Mouse (Mus musculus) limb, embryonic 13.5 days (tissue): ENCODE measurements around the gene Lypd4. TPM values are rescaled to one million over a fixed set of nuclear protein-coding genes. Genes with fewer than 3 reads are reported as not detected.

Source experiments
- ATAC-seq: fragments of 200-750 bp; cut with Nextera tagmentation; 2 replicates; pipeline ENCODE4 v1.8.0; 2017; ENCODE audit warnings: low read depth, moderate number of reproducible peaks, moderate TSS enrichment; ENCODE audit not compliant: low FRiP score
- H3K27ac ChIP-seq: fragments of 300-500 bp; sonication (generic); 2 replicates; pipeline ENCODE4 v1.5.1; 2015; ENCODE audit warnings: inconsistent platforms, mild to moderate bottlenecking, moderate library complexity
- H3K27me3 ChIP-seq: fragments of 300-500 bp; sonication (generic); 2 replicates; pipeline ENCODE4 v1.6.1; 2015; ENCODE audit warnings: mild to moderate bottlenecking, inconsistent platforms
- H3K36me3 ChIP-seq: fragments of 300-500 bp; sonication (generic); 2 replicates; pipeline ENCODE4 v1.6.1; 2015; ENCODE audit warnings: inconsistent platforms, mild to moderate bottlenecking, moderate library complexity
- H3K4me1 ChIP-seq: fragments of 300-500 bp; sonication (generic); 2 replicates; pipeline ENCODE4 v1.6.1; 2015; ENCODE audit warnings: inconsistent platforms
- H3K4me2 ChIP-seq: fragments of 300-500 bp; sonication (generic); replicated peaks from 2 replicates; pipeline ENCODE4 v1.6.1; 2015; ENCODE audit warnings: inconsistent platforms, mild to moderate bottlenecking, moderate library complexity
- H3K4me3 ChIP-seq: fragments of 300-500 bp; sonication (generic); 2 replicates; pipeline ENCODE4 v1.5.1; 2015; ENCODE audit warnings: moderate library complexity, mild to moderate bottlenecking, inconsistent platforms
- H3K9ac ChIP-seq: fragments of 300-500 bp; sonication (generic); 2 replicates; pipeline ENCODE4 v1.6.1; 2015; ENCODE audit warnings: mild to moderate bottlenecking, inconsistent platforms
- H3K9me3 ChIP-seq: fragments of 300-500 bp; sonication (generic); 2 replicates; pipeline ENCODE4 v1.6.1; 2016; ENCODE audit warnings: inconsistent platforms
- WGBS: fragments of 180-500 bp; shearing (Covaris S2); methylation state at CpG from one replicate; pipeline ENCODE4 v1.1.7; 2015; 5-methylcytosine and 5-hydroxymethylcytosine counted together
- polyA plus RNA-seq: library from polyadenylated mRNA; unstranded; fragments of >200 nt; fragmentation: Nextera tagmentation; extraction: Ambion mirVana; gene quantifications from 2 replicates; pipeline ENCODE4 v1.2.1, GENCODE M21; 2015

Gene Lypd4
- not detected in 2 replicates for polyA plus RNA-seq

GRCm38 (mm10) chr7:24869532-24870165 is at the start of gene Lypd4, which contains the start of gene Dmrtc2:
TSS of gene Lypd4 (minus strand) at chr7:24869941.
TSS of gene Dmrtc2 (plus strand) at chr7:24870057.
- no peak within 1 kb of the TSS for H3K27ac ChIP-seq
- no peak for ATAC-seq
- no peak within 1 kb of the TSS for H3K9ac ChIP-seq
- no peak within 1 kb of the TSS for H3K4me2 ChIP-seq
- H3K4me1 ChIP-seq, result no peaks in the 10 kb centered on the region
- no peaks in the 10 kb centered on the region for H3K36me3 ChIP-seq
- WGBS, result 53% methylated on average over 41 of the region's 41 CpGs
- H3K4me3 ChIP-seq, result no peak within 1 kb of the TSS
- H3K9me3 ChIP-seq, result peaks cover 6% of the 10 kb centered on the region; the same call in 1 of the 2 replicates
- H3K27me3 ChIP-seq, result peaks cover 22% of the 10 kb centered on the region

GRCm38 (mm10) chr7:24918763-24919323 is 49.1 kb upstream of the Lypd4 start:
- no peak for ATAC-seq

GRCm38 (mm10) chr7:24912480-24912879 is 42.7 kb upstream of the Lypd4 start:
- Histone ChIP-seq H3K27me3 (no peaks in the 10 kb centered on the region), H3K27ac (no peak overlapping the region), H3K36me3 (peaks cover 64% of the 10 kb centered on the region), H3K4me3 (no peak overlapping the region), H3K4me2 (no peak overlapping the region), H3K9ac (no peak overlapping the region), H3K9me3 (no peaks in the 10 kb centered on the region), H3K4me1 (peaks cover 11% of the 10 kb centered on the region)
- ATAC-seq, result no peak
- 93% methylated on average over 14 of the region's 14 CpGs for WGBS

More at GRCm38 (mm10) chr7:24918763-24919323, 49.1 kb upstream of the Lypd4 start:
- no peak overlapping the region for H3K27ac ChIP-seq
- H3K4me2 ChIP-seq, result no peak overlapping the region
- no peak overlapping the region for H3K9ac ChIP-seq
- H3K9me3 ChIP-seq, result no peaks in the 10 kb centered on the region
- WGBS, result 92% methylated on average over 20 of the region's 20 CpGs
- H3K4me1 ChIP-seq, result no peaks in the 10 kb centered on the region
- H3K36me3 ChIP-seq, result peaks cover 72% of the 10 kb centered on the region
- H3K27me3 ChIP-seq, result no peaks in the 10 kb centered on the region
- H3K4me3 ChIP-seq, result no peak overlapping the region

GRCm38 (mm10) chr7:24907211-24907748 is 37.5 kb upstream of the Lypd4 start:
- H3K9ac ChIP-seq, result peak overlapping the region; percentile 57
- H3K36me3 ChIP-seq, result peaks cover 40% of the 10 kb centered on the region
- peak overlapping the region; percentile 90 for H3K4me2 ChIP-seq
- ATAC-seq, result peak; percentile 10; the same call in 1 of the 2 replicates
- peak overlapping the region; percentile 86 for H3K27ac ChIP-seq
- H3K27me3 ChIP-seq, result no peaks in the 10 kb centered on the region
- peaks cover 49% of the 10 kb centered on the region for H3K4me1 ChIP-seq
- peak overlapping the region; percentile 32 for H3K4me3 ChIP-seq
- 13% methylated on average over 13 of the region's 13 CpGs for WGBS
- H3K9me3 ChIP-seq, result no peaks in the 10 kb centered on the region

DNA sequence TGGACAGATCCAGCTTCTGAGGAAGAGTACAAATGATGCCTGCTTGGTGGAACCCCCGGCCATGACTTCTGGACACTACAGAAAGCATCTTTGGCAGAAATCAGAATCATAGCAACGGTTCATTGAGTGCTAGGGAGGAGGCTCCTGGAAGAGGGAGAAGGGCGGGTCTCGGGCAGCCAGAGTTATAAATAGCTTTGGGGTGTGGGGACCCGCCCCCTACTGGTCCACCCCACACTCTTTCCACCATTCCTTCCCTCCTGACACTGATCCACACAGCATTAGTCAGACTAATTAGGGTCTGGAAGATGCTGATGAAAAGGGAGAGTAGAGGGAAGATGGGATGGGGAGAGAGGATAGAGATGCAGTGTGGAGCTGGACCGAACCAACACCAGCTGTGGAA is 36.8 kb upstream of the Lypd4 start:
- H3K4me3 ChIP-seq, result peak overlapping the region; percentile 32

DNA sequence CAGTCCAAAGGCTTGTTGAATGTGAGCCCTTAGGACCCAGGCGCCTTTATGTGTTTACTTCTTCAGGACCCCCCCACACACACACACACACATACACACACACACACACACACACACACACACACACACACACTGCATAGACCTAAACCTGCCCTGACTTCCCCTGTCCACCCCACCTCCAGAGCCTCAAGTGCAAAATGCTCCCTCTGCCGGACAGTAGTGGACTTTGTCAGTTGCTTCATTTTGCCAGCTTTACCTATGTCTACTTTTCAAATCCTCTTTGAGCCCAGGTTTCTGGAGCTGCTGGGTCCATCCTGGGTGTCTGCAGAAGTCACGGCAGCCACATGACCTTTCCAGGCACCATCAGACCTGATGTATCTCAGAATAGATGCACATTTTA is 35.2 kb upstream of the Lypd4 start:
- Histone ChIP-seq H3K4me3 (peak overlapping the region; percentile 81), H3K27me3 (no peaks in the 10 kb centered on the region), H3K9ac (peak overlapping the region; percentile 79), H3K4me2 (peak overlapping the region; percentile 90), H3K9me3 (no peaks in the 10 kb centered on the region), H3K36me3 (peaks cover 20% of the 10 kb centered on the region), H3K27ac (peak overlapping the region; percentile 83; the same call in 1 of the 2 replicates), H3K4me1 (peaks cover 54% of the 10 kb centered on the region)
- no peak for ATAC-seq
- WGBS, result 23% methylated on average over 3 of the region's 3 CpGs

More for the DNA sequence above, 36.8 kb upstream of the Lypd4 start:
- Histone ChIP-seq H3K9me3 (no peaks in the 10 kb centered on the region), H3K27ac (peak overlapping the region; percentile 86), H3K36me3 (peaks cover 32% of the 10 kb centered on the region), H3K9ac (peak overlapping the region; percentile 57), H3K4me2 (peak overlapping the region; percentile 90), H3K4me1 (peaks cover 54% of the 10 kb centered on the region), H3K27me3 (no peaks in the 10 kb centered on the region)
- 23% methylated on average over 6 of the region's 6 CpGs for WGBS
- no peak for ATAC-seq

- under 1% methylated on average over 30 of the region's 30 CpGs for WGBS
- H3K9me3 ChIP-seq, result no peaks in the 10 kb centered on the region
- H3K4me2 ChIP-seq, result peak overlapping the region; percentile 90
- H3K36me3 ChIP-seq, result peaks cover 11% of the 10 kb centered on the region
- peak overlapping the region; percentile 79 for H3K9ac ChIP-seq
- no peaks in the 10 kb centered on the region for H3K27me3 ChIP-seq
- ATAC-seq, result peak; percentile 96
- H3K4me1 ChIP-seq, result peaks cover 54% of the 10 kb centered on the region
- H3K27ac ChIP-seq, result peak overlapping the region; percentile 83
- peak overlapping the region; percentile 81 for H3K4me3 ChIP-seq
Observed at GRCm38 (mm10) chr7:24904070-24904483, 34.3 kb upstream of the Lypd4 start.

GRCm38 (mm10) chr7:24903444-24903825 is 33.7 kb upstream of the Lypd4 start:
- ATAC-seq, result no peak
- Histone ChIP-seq H3K4me2 (peak overlapping the region; percentile 90), H3K4me3 (peak overlapping the region; percentile 81), H3K9ac (peak overlapping the region; percentile 85), H3K4me1 (peaks cover 53% of the 10 kb centered on the region), H3K36me3 (peaks cover 5% of the 10 kb centered on the region), H3K27ac (0 out of 2 replicates have a peak overlapping the region, but pooled peaks have one; percentile 52), H3K27me3 (no peaks in the 10 kb centered on the region), H3K9me3 (no peaks in the 10 kb centered on the region)
- 38% methylated on average over 10 of the region's 10 CpGs for WGBS

GRCm38 (mm10) chr7:24902630-24903443 is 33.1 kb upstream of the Lypd4 start, which contains the start of gene Arhgef1:
TSS of gene Arhgef1 (plus strand) at chr7:24902912.
- WGBS, result 8% methylated on average over 46 of the region's 68 CpGs
- peak within 1 kb of the TSS; percentile 81 for H3K4me3 ChIP-seq
- H3K9ac ChIP-seq, result peak within 1 kb of the TSS; percentile 85
- H3K4me2 ChIP-seq, result peak within 1 kb of the TSS; percentile 90
- ATAC-seq, result no peak
- peaks cover 47% of the 10 kb centered on the region for H3K4me1 ChIP-seq
- H3K9me3 ChIP-seq, result no peaks in the 10 kb centered on the region
- no peaks in the 10 kb centered on the region for H3K27me3 ChIP-seq
- H3K36me3 ChIP-seq, result no peaks in the 10 kb centered on the region; the same call in 1 of the 2 replicates
- peak within 1 kb of the TSS; percentile 84 for H3K27ac ChIP-seq

DNA sequence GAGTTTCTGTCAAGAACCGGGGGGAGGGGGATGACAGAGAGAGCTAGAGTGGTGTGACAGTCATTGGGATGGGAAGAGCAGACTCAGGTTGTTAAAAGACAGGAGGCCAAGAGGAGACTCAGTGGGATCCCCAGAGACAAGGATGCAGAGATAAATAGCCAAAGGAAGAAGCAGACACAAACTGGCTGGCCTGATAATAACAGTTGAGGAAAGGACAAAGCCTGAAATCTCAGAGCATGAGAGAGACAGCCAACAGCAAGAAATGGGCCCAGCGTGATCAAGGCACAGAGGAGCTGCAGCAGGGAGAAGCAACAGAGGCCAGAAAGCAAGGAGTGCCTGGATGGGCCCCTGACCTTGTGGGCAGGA is 32.5 kb upstream of the Lypd4 start:
- no peak for ATAC-seq
- peak overlapping the region; percentile 90 for H3K4me2 ChIP-seq
- H3K4me1 ChIP-seq, result peaks cover 41% of the 10 kb centered on the region
- no peaks in the 10 kb centered on the region for H3K9me3 ChIP-seq
- peak overlapping the region; percentile 84 for H3K27ac ChIP-seq
- WGBS, result 53% methylated on average over 2 of the region's 2 CpGs
- peak overlapping the region; percentile 81 for H3K4me3 ChIP-seq
- H3K9ac ChIP-seq, result peak overlapping the region; percentile 85
- H3K27me3 ChIP-seq, result no peaks in the 10 kb centered on the region
- no peaks in the 10 kb centered on the region for H3K36me3 ChIP-seq

GRCm38 (mm10) chr7:24901842-24902241 is 32.1 kb upstream of the Lypd4 start:
- peak overlapping the region; percentile 90 for H3K4me2 ChIP-seq

More at GRCm38 (mm10) chr7:24901842-24902241, 32.1 kb upstream of the Lypd4 start:
- no peak for ATAC-seq
- no peaks in the 10 kb centered on the region for H3K36me3 ChIP-seq
- no peaks in the 10 kb centered on the region for H3K9me3 ChIP-seq
- H3K9ac ChIP-seq, result no peak overlapping the region
- H3K27ac ChIP-seq, result no peak overlapping the region; the same call in 1 of the 2 replicates
- no peaks in the 10 kb centered on the region for H3K27me3 ChIP-seq
- H3K4me3 ChIP-seq, result peak overlapping the region; percentile 81
- H3K4me1 ChIP-seq, result peaks cover 37% of the 10 kb centered on the region
- 70% methylated on average over 1 of the region's 1 CpGs for WGBS
